Mouse (Mus musculus) adrenal gland (tissue): ENCODE measurements around the gene Abraxas2.

ENCODE experiments used
- intact Hi-C: fragments of 180-260 bp; cut with DNase I; formaldehyde crosslinking; loops from one replicate; pipeline ENCODE4 v1.15.1; 2025
- long read RNA-seq, 2 experiments: library from polyadenylated mRNA; unstranded; transcript quantifications; one replicate each; pipeline ENCODE4 v2.0.0; 2020; ENCODE audit warnings: borderline replicate concordance in 1 of 2; ENCODE audit not compliant: insufficient replicate concordance in 1 of 2

The Abraxas2 gene
- long read RNA-seq, experiment 1, transcript Abraxas2-201 (9 exons, 2,892 nt) = major isoform, 21 of 43 reads
- long read RNA-seq, experiment 1, transcript Abraxas2-202 (8 exons, 1,224 nt) = minor isoform, 11 of 43 reads
- long read RNA-seq, experiment 1, partial matches to known transcripts = 2 of 43 reads
- long read RNA-seq, experiment 1, other reads (novel, unspliced or antisense) = 5 of 43 reads
- long read RNA-seq, experiment 2, transcript Abraxas2-201 (9 exons, 2,892 nt) = major isoform, 33 of 67 reads
- long read RNA-seq, experiment 2, transcript Abraxas2-208 (1 exons, 1,778 nt) = minor isoform, 5 of 67 reads
- long read RNA-seq, experiment 2, transcript Abraxas2-202 (8 exons, 1,224 nt) = minor isoform, 26 of 67 reads
- long read RNA-seq, experiment 2, partial matches to known transcripts = 2 of 67 reads
- long read RNA-seq, experiment 2, other reads (novel, unspliced or antisense) = 0 of 67 reads

DNA sequence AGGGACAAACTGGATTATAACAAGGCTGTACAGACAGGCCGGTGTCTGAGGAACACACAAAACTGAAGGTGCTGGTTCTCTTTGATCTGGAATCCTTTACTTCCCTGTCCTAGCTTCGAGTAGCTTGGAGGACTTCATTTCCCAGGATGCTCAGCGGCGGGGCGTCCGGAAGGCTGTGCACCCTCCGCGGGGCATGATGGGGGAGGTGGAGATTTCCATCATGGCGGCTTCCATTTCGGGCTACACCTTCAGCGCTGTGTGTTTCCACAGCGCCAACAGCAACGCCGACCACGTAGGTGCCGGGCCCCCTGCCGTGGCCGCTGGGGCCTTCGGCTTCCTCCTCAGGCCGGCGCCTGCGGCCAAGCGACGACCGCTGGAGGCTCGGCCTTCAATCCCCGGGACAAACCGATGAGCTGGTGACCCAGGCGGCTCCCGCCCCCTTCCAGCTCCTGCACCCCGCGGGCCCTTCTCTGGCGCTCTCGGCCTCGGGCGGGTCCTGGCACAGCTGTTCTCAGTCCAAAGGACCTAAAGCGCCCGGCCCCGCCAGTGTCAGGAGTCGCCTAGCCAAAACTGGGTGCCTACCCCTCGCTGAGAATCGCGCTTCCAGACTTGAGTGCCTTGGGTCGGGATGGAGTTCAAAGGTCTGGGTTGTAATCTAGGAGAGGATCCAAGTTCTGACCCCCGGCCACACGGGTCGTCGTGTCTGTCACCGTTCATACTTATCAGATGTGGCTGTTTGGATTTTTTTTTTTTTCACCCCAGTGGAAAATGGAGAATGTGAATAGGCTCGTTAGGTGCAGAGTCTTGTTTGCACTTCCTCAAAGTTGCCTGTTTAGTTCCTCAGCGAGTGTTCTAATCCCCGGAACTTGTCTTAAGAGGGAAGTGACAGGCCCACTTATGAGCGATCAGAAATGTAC, at the start of gene Abraxas2:
TSS of gene Abraxas2 (plus strand) at position 184 of the 917 bp plus-strand sequence.
- intact Hi-C loops = no loop called here

DNA sequence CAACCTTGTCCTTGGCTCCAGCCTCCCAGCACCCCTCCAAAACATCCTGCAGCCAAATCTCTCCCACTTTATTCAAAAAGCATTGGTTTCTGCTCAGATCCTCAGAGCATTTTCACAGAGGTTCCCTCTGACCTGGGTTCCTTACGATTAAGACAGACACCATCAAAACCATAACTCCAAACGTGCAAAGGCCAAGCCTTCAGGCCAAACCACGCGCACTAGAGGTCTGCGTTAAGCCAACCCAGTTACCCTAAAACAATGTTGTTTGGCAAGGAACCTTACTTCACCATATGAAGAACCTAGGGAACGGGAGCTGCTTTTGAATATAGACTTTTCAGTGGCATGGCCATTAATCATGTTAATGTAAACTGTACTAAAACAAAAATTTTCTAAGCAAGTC, 49.3 kb upstream of the Abraxas2 start:
- intact Hi-C loops = loop anchor here (2.0 to 5.0 kb wide), 4 partner anchors 42 to 153 kb away; no protein-coding TSS in a partner anchor

DNA sequence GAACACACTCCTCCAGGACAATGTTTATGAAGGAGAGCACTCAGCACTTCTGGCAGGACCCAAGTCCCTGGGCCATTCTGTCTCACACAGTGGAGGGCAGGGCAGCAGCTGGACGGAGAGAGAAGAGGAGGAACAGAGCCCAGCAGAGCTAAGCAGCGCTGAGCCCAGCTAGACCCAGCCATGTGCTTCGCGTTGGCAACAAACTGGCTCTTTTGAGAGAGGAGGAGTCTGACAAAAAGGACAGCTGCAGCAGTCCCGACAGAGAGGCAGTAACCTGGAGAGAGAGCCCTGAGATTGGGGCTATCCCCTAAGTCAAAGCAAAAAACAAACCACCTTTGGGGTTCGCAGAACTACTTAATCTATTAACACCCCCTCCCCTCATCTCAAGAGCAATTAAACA, 48.7 kb upstream of the Abraxas2 start:
- intact Hi-C loops = loop anchor here (2.0 to 5.0 kb wide), 4 partner anchors 43 to 154 kb away; no protein-coding TSS in a partner anchor

DNA sequence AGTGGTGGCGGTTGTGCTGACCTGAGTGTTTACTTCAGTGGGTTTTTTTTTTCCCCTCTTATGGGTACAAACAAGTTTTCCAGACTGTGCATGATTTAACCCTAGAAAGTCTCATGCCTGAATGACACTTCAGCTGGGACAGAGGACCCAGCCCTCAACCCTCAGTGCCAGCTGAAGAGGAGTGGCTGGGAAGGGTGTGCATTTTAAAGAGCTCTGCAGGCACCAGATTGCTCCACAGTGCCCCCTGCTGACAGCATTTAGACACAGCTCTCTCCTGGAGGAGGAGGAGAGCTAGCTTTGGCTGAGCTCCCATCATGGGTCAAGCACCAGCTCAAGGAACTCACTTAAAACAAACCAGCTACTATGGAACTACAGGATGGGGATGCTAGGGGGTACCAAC, 48.1 kb upstream of the Abraxas2 start:
- intact Hi-C loops = loop anchor here (2.0 to 5.0 kb wide), 4 partner anchors 44 to 154 kb away; no protein-coding TSS in a partner anchor

DNA sequence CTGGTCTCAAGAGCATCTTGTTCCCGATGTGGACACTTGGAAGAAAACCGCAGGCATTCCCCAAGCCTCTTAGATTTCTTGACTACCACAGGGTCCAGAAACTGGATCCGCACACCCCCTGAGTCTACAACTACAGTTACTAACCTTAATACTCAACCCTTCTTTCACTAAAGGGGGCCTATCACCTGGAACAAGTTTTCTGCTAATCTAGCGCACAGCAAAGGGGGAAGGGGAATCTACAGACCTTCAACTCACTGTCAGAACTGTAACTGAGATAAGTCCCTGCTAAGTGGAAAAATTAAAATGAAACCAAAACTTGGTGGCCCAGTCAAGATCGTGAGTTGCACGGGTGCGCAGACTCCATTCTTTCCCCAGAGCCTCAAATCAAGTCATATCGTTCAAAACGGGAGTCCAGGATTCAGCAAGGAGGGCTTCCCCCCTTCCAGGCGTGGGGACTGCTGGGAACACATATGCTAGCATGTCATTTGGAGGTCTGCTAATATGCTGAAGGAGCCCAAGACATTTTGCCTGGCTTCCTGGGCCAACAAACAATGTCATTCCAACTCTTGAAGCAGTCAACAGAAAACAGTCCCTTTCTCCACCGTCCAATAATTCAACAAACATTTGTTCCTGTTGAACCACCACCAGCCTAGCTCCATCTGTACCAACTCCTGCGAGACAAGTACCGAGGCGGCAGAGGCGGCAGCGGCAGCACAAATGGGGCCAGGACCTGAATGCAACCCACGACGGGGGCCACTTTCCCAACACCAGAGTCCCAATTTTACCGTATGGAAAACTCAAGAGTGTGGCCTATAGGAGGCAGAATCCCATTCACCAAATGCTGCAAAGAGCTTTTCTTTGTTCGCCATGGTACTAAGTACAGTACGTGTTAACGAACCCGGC, 47.1 kb upstream of the Abraxas2 start:
- intact Hi-C loops = loop anchor here (2.0 to 5.0 kb wide), 4 partner anchors 45 to 155 kb away; no protein-coding TSS in a partner anchor

DNA sequence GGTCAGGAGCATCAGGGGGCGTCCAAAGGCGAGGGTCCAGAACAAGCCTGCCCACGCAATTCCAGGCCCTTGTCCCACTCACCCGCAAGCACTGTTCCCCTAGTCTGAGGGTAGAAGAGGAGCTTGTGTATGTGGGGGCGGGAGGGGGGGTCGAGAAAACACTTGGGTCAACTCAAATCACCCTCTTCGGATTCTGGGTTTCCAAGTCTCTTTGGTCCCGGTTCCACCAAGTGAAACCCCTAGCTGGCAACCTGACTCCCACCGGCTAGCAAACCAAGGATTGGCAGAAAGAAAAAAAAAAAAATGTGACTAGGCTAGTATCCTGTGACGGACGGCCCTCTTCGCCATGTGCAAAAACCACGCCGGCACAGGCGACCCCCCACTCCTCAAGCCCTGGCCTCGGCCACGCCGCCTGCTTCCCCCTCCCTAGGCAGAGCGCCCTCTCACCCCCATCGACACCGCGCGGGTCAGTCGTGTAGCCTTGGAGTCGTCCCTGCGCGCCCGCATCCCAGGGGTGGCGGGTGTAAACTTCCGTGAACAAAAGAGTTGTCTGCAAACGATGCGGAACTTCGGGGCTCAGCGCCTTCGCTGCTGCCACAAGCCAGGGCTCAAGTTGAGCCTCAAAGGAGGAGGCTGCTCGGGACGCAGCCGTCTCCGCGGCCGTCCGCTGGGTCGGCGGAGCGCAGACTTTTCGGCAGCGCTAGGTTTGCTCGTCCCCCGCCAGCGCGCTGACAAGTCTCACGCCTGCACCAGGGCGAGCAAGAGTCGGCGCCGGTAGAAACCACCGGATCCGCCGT, 46.2 kb upstream of the Abraxas2 start:
- intact Hi-C loops = loop anchor here (5.0 kb wide), 3 partner anchors 46 to 96 kb away; no protein-coding TSS in a partner anchor

DNA sequence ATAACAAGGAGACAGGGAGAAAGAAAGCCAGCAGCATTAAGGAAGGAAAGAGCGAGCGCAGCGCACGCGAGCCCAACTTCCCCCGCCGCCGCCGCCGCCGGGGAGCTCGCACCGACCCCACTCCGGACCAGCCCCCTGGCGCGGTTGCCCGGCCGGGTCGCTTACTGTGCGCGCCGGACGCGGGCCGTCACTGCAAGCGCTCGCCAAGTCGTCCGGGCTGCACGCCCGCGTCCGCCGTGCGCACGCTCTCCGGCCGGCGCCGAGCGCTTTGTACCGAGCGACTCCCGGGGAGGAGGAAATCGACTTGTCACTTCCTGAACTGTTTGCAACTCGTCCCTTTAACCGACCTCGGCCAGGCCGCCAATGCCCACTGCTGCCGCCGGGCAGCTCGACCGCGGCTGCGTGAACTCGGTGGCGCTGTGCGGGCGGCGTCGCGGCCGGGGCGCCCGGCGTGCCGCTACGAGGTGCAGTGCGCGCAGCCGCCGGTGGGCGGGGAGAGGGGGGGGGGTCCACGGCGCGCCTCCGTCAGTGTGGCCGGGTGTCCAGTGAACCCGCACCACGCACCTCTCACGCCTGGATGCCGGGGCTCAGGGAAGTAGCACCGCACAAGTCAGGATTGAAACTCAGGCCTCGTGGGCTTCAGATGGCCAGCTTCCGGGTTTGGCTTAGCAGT, 45.5 kb upstream of the Abraxas2 start, which contains the start of gene Fam53b:
TSS of gene Fam53b (minus strand) at position 471 of the 673 bp plus-strand sequence.
- intact Hi-C loops = loop anchor here (5.0 kb wide), 3 partner anchors 46 to 96 kb away; no protein-coding TSS in a partner anchor

DNA sequence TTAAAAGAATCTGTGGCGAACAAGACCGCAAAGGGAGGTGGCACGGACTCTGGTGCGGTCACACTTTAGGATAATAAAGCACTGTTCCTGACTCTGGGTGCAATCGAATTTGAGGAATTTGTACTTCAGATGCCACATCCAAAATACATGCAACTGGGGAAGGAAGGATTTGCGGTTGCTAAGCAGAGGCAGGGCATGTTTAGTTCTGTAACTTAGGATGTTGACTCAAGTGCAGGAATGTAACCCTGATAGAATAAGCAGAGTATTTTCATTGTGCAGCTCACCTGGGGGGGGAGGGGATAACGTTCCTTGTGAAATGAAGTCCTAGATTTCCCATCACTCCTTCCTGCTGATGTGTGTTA, 45.0 kb upstream of the Abraxas2 start:
- intact Hi-C loops = loop anchor here (5.0 kb wide), 3 partner anchors 47 to 97 kb away; no protein-coding TSS in a partner anchor

DNA sequence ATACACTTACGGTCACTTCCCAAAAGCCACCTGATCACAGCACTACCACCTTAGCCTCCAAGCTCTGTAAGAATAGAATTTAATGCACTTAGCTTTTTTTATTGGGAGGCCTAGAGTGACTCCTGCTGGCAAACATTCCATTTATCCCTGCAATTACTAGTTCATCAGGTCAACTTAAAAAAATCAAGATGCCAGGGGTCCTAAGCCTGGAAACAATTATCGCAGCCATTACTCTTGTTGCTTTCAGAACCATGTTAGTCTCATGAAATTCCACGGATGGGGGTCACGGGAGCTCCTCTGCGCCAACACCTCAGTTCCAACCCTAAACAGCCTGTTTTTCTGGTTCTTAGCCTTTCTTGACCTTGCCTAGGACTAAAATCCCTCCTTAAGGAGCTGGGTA, 43.9 kb upstream of the Abraxas2 start:
- intact Hi-C loops = no loop called here

DNA sequence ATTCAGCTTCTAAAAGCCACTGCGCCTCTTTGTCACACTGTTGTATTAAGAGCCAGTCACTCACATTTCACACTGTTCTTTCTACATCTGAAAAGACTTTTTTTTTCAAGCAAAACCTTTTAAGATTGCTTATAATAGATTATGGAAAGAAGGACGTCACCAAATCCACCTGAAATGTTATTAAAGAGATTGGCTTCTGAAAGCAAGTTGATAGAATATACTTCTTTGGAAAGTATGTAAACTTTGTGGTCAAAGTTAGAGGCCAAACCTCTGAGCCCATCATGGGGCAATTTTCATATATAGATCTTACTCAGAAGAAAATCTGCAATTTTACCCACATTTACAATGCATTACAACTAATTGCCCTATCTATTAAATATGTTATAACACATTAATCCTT, 42.5 kb upstream of the Abraxas2 start:
- intact Hi-C loops = no loop called here

DNA sequence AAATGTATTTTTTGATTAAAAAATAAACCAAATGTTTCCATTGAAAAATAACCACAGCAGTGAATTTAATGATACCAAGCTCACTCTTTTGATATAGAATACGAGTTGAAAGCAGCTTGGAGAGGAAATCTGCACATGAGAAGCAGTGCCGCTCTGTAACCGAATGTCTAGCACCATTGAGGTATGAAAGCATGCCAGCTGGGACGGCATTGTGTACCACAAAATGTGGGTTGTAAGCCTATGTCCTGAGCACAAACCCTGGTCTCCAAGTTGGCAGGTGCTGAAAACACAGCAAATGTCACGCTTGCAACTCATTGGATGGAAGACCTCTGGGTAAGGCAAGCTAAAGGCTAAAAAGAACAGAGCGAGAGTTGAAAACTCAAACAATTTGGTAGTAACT, 42.0 kb upstream of the Abraxas2 start:
- intact Hi-C loops = no loop called here

DNA sequence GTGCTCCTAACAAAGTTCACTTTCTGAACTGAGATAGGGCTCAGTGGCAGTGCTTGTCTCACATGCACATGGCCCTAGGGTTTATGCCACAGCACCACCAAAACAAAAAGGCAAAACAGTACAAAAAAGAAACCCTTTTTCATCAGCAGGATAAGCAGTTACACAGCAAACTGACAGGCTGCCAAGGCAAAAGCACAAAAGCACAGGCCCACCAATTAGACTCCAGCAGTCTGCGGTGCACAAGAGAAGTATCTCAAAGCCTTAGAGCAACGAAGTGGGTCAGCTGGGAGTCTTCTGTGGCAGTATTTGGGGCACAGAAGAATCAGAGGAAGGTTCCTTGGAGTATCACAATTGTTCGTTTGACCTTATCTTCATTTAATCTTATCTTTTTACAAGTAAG, 38.3 kb upstream of the Abraxas2 start:
- intact Hi-C loops = no loop called here

DNA sequence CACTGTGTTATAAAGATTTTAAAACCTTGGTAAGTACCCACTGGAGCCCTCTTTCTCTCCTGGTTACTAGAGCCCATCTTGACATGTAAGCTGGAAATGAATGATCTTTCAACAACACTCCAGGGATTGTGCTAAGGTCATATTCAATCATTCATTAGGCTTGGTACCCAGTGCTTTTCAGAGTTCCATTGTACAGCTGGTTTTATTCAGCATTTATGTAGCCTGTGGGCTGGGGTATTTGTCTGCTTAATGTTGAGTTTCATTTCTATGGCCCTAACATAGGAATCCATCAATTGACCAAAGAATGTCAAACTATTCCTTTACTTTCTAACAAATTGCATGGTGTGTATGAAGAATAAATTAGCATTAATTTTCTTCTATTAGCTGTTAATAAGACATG, 35.2 kb upstream of the Abraxas2 start:
- intact Hi-C loops = no loop called here

DNA sequence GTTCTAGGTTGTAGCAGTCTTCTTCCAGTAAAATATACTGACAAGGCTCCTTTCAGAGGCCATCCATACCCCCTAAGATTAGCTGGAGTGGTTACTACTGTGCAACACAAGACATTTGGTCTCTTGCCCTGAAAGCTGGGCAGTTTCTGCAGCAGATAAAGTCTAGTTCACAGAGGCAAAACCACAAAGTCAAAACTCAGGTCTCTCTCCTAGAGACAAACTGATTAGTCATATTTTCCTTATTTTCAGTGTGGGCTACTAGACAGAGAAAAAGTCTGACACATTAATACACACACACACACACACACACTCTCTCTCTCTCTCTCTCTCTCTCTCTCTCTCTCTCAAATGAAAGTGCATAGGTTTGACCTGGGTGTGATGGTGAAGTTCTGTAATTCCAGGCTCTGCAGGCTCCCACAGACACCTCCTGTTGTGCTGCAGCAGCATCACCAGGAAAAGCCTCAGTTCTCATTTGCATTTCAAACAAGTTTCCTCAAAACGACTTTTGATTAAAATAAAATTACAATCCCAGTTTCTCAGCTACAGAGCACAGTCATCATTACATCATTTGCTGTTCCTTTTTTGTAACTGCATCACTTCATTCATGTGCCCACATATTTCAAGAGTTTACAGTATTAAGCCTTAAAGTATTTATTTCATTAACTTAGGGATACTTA, 34.5 kb upstream of the Abraxas2 start:
- intact Hi-C loops = no loop called here

DNA sequence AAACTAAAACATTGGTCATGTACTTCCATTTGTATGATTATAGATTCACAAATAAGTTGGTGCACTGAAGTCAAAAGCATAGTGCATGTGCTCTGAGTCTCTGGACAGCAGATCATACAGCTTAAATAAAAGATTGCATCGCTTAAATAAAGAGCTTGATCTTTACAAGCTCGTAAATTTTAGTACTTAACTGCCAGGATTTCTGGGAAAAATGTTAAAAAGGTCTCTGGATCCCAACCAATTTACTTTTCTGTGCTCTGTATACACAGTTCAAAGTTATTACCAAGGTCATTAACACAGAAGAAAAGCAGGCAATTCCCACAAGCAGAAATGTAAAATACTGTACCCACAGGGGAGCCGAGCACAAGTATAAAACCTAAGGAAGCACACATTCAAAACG, 28.1 kb upstream of the Abraxas2 start:
- intact Hi-C loops = no loop called here

DNA sequence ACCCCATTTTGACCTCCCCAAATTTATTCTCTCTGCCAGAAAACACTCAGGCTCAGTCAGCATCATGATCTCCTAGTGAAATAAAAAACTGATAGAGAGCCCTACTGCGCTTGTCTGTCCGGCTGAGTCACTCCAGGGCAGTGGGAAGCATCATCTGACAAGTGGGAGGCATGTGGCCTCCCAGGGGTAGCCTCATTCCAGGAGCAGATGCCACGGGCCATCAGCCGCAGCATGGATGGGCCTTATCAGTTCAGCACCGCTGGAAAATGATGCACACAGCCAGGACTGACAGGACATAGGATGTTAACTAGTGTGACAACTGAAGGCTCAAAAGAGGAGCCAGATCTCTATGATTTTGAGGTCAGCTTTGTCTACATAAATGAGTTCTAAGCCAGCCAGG, 17.7 kb upstream of the Abraxas2 start:
- intact Hi-C loops = no loop called here

DNA sequence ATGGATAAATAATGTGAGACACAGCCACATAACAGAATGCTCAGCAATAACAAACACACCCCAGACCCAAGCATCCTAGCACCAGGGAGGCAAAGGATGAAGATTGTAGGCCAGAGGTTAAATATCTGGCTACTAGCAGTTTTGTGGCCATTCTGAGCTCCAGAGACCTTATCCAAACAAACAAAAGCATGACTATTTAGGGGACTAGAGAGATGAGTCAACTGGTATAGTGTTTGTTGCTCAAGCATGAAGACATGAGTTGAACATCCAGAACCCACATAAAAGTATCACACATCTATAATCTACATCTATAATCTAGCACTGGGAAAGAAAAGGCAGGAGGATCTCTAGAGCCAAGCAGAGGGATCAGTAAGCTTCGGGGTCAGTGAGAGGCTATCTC, 16.6 kb upstream of the Abraxas2 start:
- intact Hi-C loops = no loop called here

DNA sequence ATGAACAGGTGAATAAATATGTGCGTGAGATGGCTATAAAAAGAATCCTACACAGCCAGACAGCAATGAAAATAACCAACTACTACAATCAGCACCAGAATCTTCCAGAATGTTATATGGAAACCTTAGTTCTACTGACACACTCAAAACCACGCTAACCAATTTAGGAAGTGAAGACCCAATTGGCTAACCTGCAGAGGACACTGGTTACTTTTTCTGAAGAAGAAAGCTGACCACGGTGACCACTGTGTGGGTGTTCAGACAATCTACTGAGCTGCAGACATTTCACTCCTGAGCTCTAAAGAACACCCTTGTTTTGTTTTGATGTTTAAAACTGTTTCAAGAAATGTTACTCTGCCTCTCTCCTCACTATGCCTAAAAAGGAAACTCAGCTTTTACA, 15.9 kb upstream of the Abraxas2 start:
- intact Hi-C loops = no loop called here
